Mouse (Mus musculus) stomach, postnatal 0 days (tissue): ENCODE measurements at regions not wholly inside any gene's neighbourhood (a gene's known extent, or its start where the extent isn't known, plus 50 kb on each side); places are given as distances from the start of the nearest gene placed in this dataset.

Experiments used
- ATAC-seq: fragments of 200-750 bp; cut with Nextera tagmentation; 2 replicates; pipeline ENCODE4 v1.8.0; 2017; ENCODE audit not compliant: low FRiP score, low TSS enrichment
- DNase-seq: peaks from one replicate; pipeline ENCODE4 v3.0.0-alpha.2; 2016; ENCODE audit warnings: low spot score
- H3K27ac ChIP-seq: fragments of 300-500 bp; sonication (generic); replicated peaks from 2 replicates; pipeline ENCODE4 v1.5.1; 2014; ENCODE audit warnings: mild to moderate bottlenecking, control low read depth
- H3K27me3 ChIP-seq: fragments of 300-500 bp; sonication (generic); 2 replicates; pipeline ENCODE4 v1.6.1; 2014; ENCODE audit warnings: low read length; ENCODE audit not compliant: control insufficient read depth, insufficient read depth
- H3K36me3 ChIP-seq: fragments of 300-500 bp; sonication (generic); 2 replicates; pipeline ENCODE4 v1.6.1; 2014; ENCODE audit warnings: low read length, mixed read lengths; ENCODE audit not compliant: control insufficient read depth, insufficient read depth
- H3K4me1 ChIP-seq: fragments of 300-500 bp; sonication (generic); replicated peaks from 2 replicates; pipeline ENCODE4 v1.6.1; 2014; ENCODE audit warnings: antibody characterized with exemption; ENCODE audit not compliant: control insufficient read depth, insufficient read depth
- H3K4me2 ChIP-seq: fragments of 300-500 bp; sonication (generic); replicated peaks from 2 replicates; pipeline ENCODE4 v1.6.1; 2014; ENCODE audit warnings: low read depth, mild to moderate bottlenecking, control low read depth, moderate library complexity
- H3K4me3 ChIP-seq: fragments of 300-500 bp; sonication (generic); 2 replicates; pipeline ENCODE4 v1.5.1; 2014; ENCODE audit warnings: low read depth, low read length, control low read depth
- H3K9ac ChIP-seq: fragments of 300-500 bp; sonication (generic); 2 replicates; pipeline ENCODE4 v1.6.1; 2014; ENCODE audit warnings: mild to moderate bottlenecking, low read length, control low read depth, mixed read lengths
- H3K9me3 ChIP-seq: fragments of 300-500 bp; sonication (generic); 2 replicates; pipeline ENCODE4 v1.6.1; 2016; ENCODE audit warnings: low read length; ENCODE audit not compliant: control insufficient read depth
- CTCF ChIP-seq: IDR thresholded peaks from 2 replicates; pipeline ENCODE4 v1.5.1; 2016; ENCODE audit warnings: antibody characterized with exemption, low read depth, mild to moderate bottlenecking, moderate library complexity
- EP300 ChIP-seq: optimal IDR thresholded peaks from 2 replicates; pipeline ENCODE3; 2016; ENCODE audit warnings: antibody characterized with exemption
- WGBS: fragments of 180-500 bp; shearing (Covaris S2); extraction: QIAGEN DNeasy Blood & Tissue Kit; methylation state at CpG from one replicate; pipeline ENCODE4 v1.1.7; 2014; 5-methylcytosine and 5-hydroxymethylcytosine counted together

GRCm38 (mm10) chr3:52516691-52517090 lies 248.6 kb downstream of the Foxo1 start:
- no peaks in the 10 kb centered on the region for H3K9me3 ChIP-seq
- TF ChIP-seq EP300: no peak
- TF ChIP-seq CTCF: no peak
- no peak for ATAC-seq
- H3K4me2 ChIP-seq: no peak overlapping the region
- H3K27ac ChIP-seq: no peak overlapping the region
- H3K9ac ChIP-seq: no peak overlapping the region
- H3K27me3 ChIP-seq: no peaks in the 10 kb centered on the region
- DNase-seq: no peak
- 92% methylated on average over 5 of the region's 5 CpGs for WGBS
- H3K36me3 ChIP-seq: no peaks in the 10 kb centered on the region
- no peak overlapping the region for H3K4me3 ChIP-seq
- no peaks in the 10 kb centered on the region for H3K4me1 ChIP-seq

GRCm38 (mm10) chr3:52512761-52513160 lies 244.6 kb downstream of the Foxo1 start:
- DNase-seq: no peak
- Histone ChIP-seq H3K27ac (no peak overlapping the region), H3K4me2 (no peak overlapping the region), H3K27me3 (no peaks in the 10 kb centered on the region), H3K9me3 (no peaks in the 10 kb centered on the region), H3K4me3 (no peak overlapping the region), H3K36me3 (no peaks in the 10 kb centered on the region), H3K9ac (no peak overlapping the region), H3K4me1 (0 out of 2 replicates have a peak, but pooled peaks cover 2% of the 10 kb centered on the region)
- TF ChIP-seq CTCF: no peak
- TF ChIP-seq EP300: no peak
- no peak for ATAC-seq
- 85% methylated on average over 8 of the region's 8 CpGs for WGBS

- Histone ChIP-seq H3K36me3 (no peaks in the 10 kb centered on the region), H3K27ac (no peak overlapping the region), H3K4me2 (no peak overlapping the region), H3K9me3 (0 out of 2 replicates have a peak, but pooled peaks cover 2% of the 10 kb centered on the region), H3K4me3 (no peak overlapping the region), H3K9ac (no peak overlapping the region), H3K4me1 (0 out of 2 replicates have a peak, but pooled peaks cover 2% of the 10 kb centered on the region), H3K27me3 (no peaks in the 10 kb centered on the region)
- DNase-seq (no peak), ATAC-seq (no peak)
- no peak for TF ChIP-seq EP300
- no peak for TF ChIP-seq CTCF
- 69% methylated on average over 9 of the region's 9 CpGs for WGBS
Measured at GRCm38 (mm10) chr3:52511549-52511948, 243.4 kb downstream of the Foxo1 start.

- ATAC-seq (0 out of 2 replicates have a peak, but pooled peaks have one; percentile 57), DNase-seq (peak; percentile 40)
- H3K4me3 ChIP-seq: no peak overlapping the region
- H3K4me1 ChIP-seq: 0 out of 2 replicates have a peak, but pooled peaks cover 2% of the 10 kb centered on the region
- no peaks in the 10 kb centered on the region for H3K27me3 ChIP-seq
- H3K4me2 ChIP-seq: peak overlapping the region; percentile 38
- WGBS: 47% methylated on average over 6 of the region's 6 CpGs
- H3K36me3 ChIP-seq: no peaks in the 10 kb centered on the region
- H3K9me3 ChIP-seq: 0 out of 2 replicates have a peak, but pooled peaks cover 2% of the 10 kb centered on the region
- no peak overlapping the region for H3K27ac ChIP-seq
- no peak overlapping the region for H3K9ac ChIP-seq
- TF ChIP-seq EP300 (no peak), CTCF (no peak)
Measured at GRCm38 (mm10) chr3:52510831-52511230, 242.7 kb downstream of the Foxo1 start.

GRCm38 (mm10) chr3:52510088-52510765 lies 242.1 kb downstream of the Foxo1 start:
- Histone ChIP-seq H3K27ac (no peak overlapping the region), H3K4me3 (no peak overlapping the region; the same call in 1 of the 2 replicates)

GRCm38 (mm10) chr3:52503925-52504324 lies 235.8 kb downstream of the Foxo1 start:
- no peak overlapping the region for H3K4me3 ChIP-seq
- ATAC-seq: no peak
- no peaks in the 10 kb centered on the region for H3K36me3 ChIP-seq
- DNase-seq: no peak
- H3K9me3 ChIP-seq: 0 out of 2 replicates have a peak, but pooled peaks cover 2% of the 10 kb centered on the region
- H3K4me1 ChIP-seq: no peaks in the 10 kb centered on the region
- H3K4me2 ChIP-seq: no peak overlapping the region
- TF ChIP-seq CTCF (no peak), EP300 (no peak)
- H3K27me3 ChIP-seq: no peaks in the 10 kb centered on the region
- no peak overlapping the region for H3K9ac ChIP-seq
- no peak overlapping the region for H3K27ac ChIP-seq
- WGBS: 77% methylated on average over 9 of the region's 9 CpGs

More at GRCm38 (mm10) chr3:52510088-52510765, 242.1 kb downstream of the Foxo1 start:
- Histone ChIP-seq H3K9me3 (0 out of 2 replicates have a peak, but pooled peaks cover 2% of the 10 kb centered on the region), H3K36me3 (no peaks in the 10 kb centered on the region), H3K9ac (no peak overlapping the region), H3K4me2 (peak overlapping the region; percentile 38), H3K27me3 (no peaks in the 10 kb centered on the region), H3K4me1 (0 out of 2 replicates have a peak, but pooled peaks cover 2% of the 10 kb centered on the region)
- DNase-seq: no peak
- ATAC-seq: 0 out of 2 replicates have a peak, but pooled peaks have one; percentile 73
- WGBS: 49% methylated on average over 12 of the region's 12 CpGs
- TF ChIP-seq EP300 (no peak), CTCF (no peak)
